Mouse (Mus musculus): Measurements from ENCODE around the gene Ubash3b. TPM values are rescaled to one million over a fixed set of nuclear protein-coding genes. Genes with fewer than 3 reads are reported as not detected.

The Ubash3b gene
- total and polyA plus RNA-seq, 2 experiments from 2014 or later = 23.8 to 25.4 TPM

GRCm38 (mm10) chr9:41109749-41110148, 51.7 kb downstream of the Ubash3b start:
- ATAC-seq (no peak), DNase-seq (no peak)
- WGBS = 84% methylated on average over 7 of the region's 7 CpGs
- no peak for TF ChIP-seq CTCF (IDR thresholded peaks at IDR 0.05; ENCODE audit: low read depth)
- no peaks in the 10 kb centered on the region for H3K36me3 ChIP-seq (ENCODE audit: insufficient read depth)
- H3K27me3 ChIP-seq (ENCODE audit: insufficient read depth, low read length) = no peaks in the 10 kb centered on the region
- peaks cover 12% of the 10 kb centered on the region for H3K4me1 ChIP-seq (ENCODE audit: insufficient read depth)
- no peak overlapping the region for H3K27ac ChIP-seq (ENCODE audit: low read depth, low read length)
- no peak overlapping the region for H3K9ac ChIP-seq
- no peaks in the 10 kb centered on the region for H3K9me3 ChIP-seq (ENCODE audit: low read length)
- no peak overlapping the region for H3K4me2 ChIP-seq (ENCODE audit: low read depth)
- H3K4me3 ChIP-seq (ENCODE audit: low read depth, low read length) = no peak overlapping the region

- Histone ChIP-seq H3K9ac (no peak overlapping the region), H3K36me3 (ENCODE audit: insufficient read depth) (no peaks in the 10 kb centered on the region), H3K4me3 (ENCODE audit: low read depth, low read length) (no peak overlapping the region), H3K4me2 (ENCODE audit: low read depth) (peak overlapping the region; percentile 24; the same call in 1 of the 2 replicates), H3K27me3 (ENCODE audit: insufficient read depth, low read length) (no peaks in the 10 kb centered on the region), H3K9me3 (ENCODE audit: low read length) (no peaks in the 10 kb centered on the region), H3K4me1 (ENCODE audit: insufficient read depth) (peaks cover 12% of the 10 kb centered on the region), H3K27ac (ENCODE audit: low read depth, low read length) (peak overlapping the region; percentile 69)
- ATAC-seq (peak; percentile 91), DNase-seq (peak; percentile 82)
- no peak for TF ChIP-seq CTCF (IDR thresholded peaks at IDR 0.05; ENCODE audit: low read depth)
- 44% methylated on average over 14 of the region's 14 CpGs for WGBS
Measured at GRCm38 (mm10) chr9:41108324-41109180, 52.9 kb downstream of the Ubash3b start.

GRCm38 (mm10) chr9:41105201-41105643, 56.3 kb downstream of the Ubash3b start:
- Histone ChIP-seq H3K9ac (no peak overlapping the region), H3K9me3 (ENCODE audit: low read length) (no peaks in the 10 kb centered on the region), H3K27ac (ENCODE audit: low read depth, low read length) (no peak overlapping the region), H3K27me3 (ENCODE audit: insufficient read depth, low read length) (no peaks in the 10 kb centered on the region), H3K4me2 (ENCODE audit: low read depth) (no peak overlapping the region), H3K4me1 (ENCODE audit: insufficient read depth) (peaks cover 12% of the 10 kb centered on the region), H3K36me3 (ENCODE audit: insufficient read depth) (no peaks in the 10 kb centered on the region), H3K4me3 (ENCODE audit: low read depth, low read length) (no peak overlapping the region)
- DNase-seq (no peak), ATAC-seq (no peak)
- no peak for TF ChIP-seq CTCF (IDR thresholded peaks at IDR 0.05; ENCODE audit: low read depth)
- WGBS = 53% methylated on average over 7 of the region's 7 CpGs

- WGBS = 96% methylated on average over 8 of the region's 8 CpGs
- Histone ChIP-seq H3K36me3 (ENCODE audit: insufficient read depth) (no peaks in the 10 kb centered on the region), H3K4me3 (ENCODE audit: low read depth, low read length) (no peak overlapping the region), H3K4me2 (ENCODE audit: low read depth) (no peak overlapping the region), H3K4me1 (ENCODE audit: insufficient read depth) (peaks cover 10% of the 10 kb centered on the region), H3K27ac (ENCODE audit: low read depth, low read length) (no peak overlapping the region; the same call in 1 of the 2 replicates), H3K9ac (no peak overlapping the region), H3K27me3 (ENCODE audit: insufficient read depth, low read length) (no peaks in the 10 kb centered on the region), H3K9me3 (ENCODE audit: low read length) (no peaks in the 10 kb centered on the region)
- no peak for TF ChIP-seq CTCF (IDR thresholded peaks at IDR 0.05; ENCODE audit: low read depth)
- ATAC-seq = no peak
- DNase-seq = no peak
Measured at GRCm38 (mm10) chr9:41103722-41104121, 57.8 kb downstream of the Ubash3b start.

- ATAC-seq = no peak
- 79% methylated on average over 10 of the region's 10 CpGs for WGBS
Measured at GRCm38 (mm10) chr9:41102613-41103012, 58.9 kb downstream of the Ubash3b start.

GRCm38 (mm10) chr9:41099897-41100296, 61.6 kb downstream of the Ubash3b start:
- DNase-seq (no peak), ATAC-seq (peak; percentile 25; the same call in 1 of the 2 replicates)
- no peak for TF ChIP-seq CTCF (IDR thresholded peaks at IDR 0.05; ENCODE audit: low read depth)
- no peaks in the 10 kb centered on the region for H3K4me1 ChIP-seq (ENCODE audit: insufficient read depth)
- H3K4me2 ChIP-seq (ENCODE audit: low read depth) = no peak overlapping the region
- no peaks in the 10 kb centered on the region for H3K36me3 ChIP-seq (ENCODE audit: insufficient read depth)
- H3K27me3 ChIP-seq (ENCODE audit: insufficient read depth, low read length) = no peaks in the 10 kb centered on the region
- H3K9ac ChIP-seq = no peak overlapping the region
- no peak overlapping the region for H3K4me3 ChIP-seq (ENCODE audit: low read depth, low read length)
- 0 out of 2 replicates have a peak overlapping the region, but pooled peaks have one; percentile 16 for H3K27ac ChIP-seq (ENCODE audit: low read depth, low read length)
- WGBS = 76% methylated on average over 8 of the region's 8 CpGs
- H3K9me3 ChIP-seq (ENCODE audit: low read length) = no peaks in the 10 kb centered on the region

More at GRCm38 (mm10) chr9:41102613-41103012, 58.9 kb downstream of the Ubash3b start:
- DNase-seq = no peak
- Histone ChIP-seq H3K4me3 (ENCODE audit: low read depth, low read length) (no peak overlapping the region), H3K27ac (ENCODE audit: low read depth, low read length) (no peak overlapping the region), H3K27me3 (ENCODE audit: insufficient read depth, low read length) (no peaks in the 10 kb centered on the region), H3K9ac (no peak overlapping the region), H3K9me3 (ENCODE audit: low read length) (no peaks in the 10 kb centered on the region), H3K36me3 (ENCODE audit: insufficient read depth) (no peaks in the 10 kb centered on the region), H3K4me2 (ENCODE audit: low read depth) (no peak overlapping the region), H3K4me1 (ENCODE audit: insufficient read depth) (no peaks in the 10 kb centered on the region)
- no peak for TF ChIP-seq CTCF (IDR thresholded peaks at IDR 0.05; ENCODE audit: low read depth)

GRCm38 (mm10) chr9:41099067-41099466, 62.4 kb downstream of the Ubash3b start:
- Histone ChIP-seq H3K4me2 (ENCODE audit: low read depth) (no peak overlapping the region), H3K9me3 (ENCODE audit: low read length) (no peaks in the 10 kb centered on the region), H3K27ac (ENCODE audit: low read depth, low read length) (no peak overlapping the region), H3K36me3 (ENCODE audit: insufficient read depth) (no peaks in the 10 kb centered on the region), H3K9ac (no peak overlapping the region), H3K4me1 (ENCODE audit: insufficient read depth) (no peaks in the 10 kb centered on the region), H3K4me3 (ENCODE audit: low read depth, low read length) (no peak overlapping the region), H3K27me3 (ENCODE audit: insufficient read depth, low read length) (no peaks in the 10 kb centered on the region)
- TF ChIP-seq CTCF (IDR thresholded peaks at IDR 0.05; ENCODE audit: low read depth) = no peak
- ATAC-seq (no peak), DNase-seq (no peak)
- 76% methylated on average over 5 of the region's 5 CpGs for WGBS
